Mouse (Mus musculus) midbrain, embryonic 11.5 days (tissue): ENCODE data around the gene Cep72. TPM values are rescaled to one million over a fixed set of nuclear protein-coding genes. Genes with fewer than 3 reads are reported as not detected.
"Not testable (repeated sequence)": the region's sequence is repeated elsewhere in the genome, so short reads cannot be mapped to it uniquely, and the experiment has no call there.

ENCODE experiments used
- ATAC-seq: fragments of 200-750 bp; cut with Nextera tagmentation; 2 replicates; pipeline ENCODE4 v1.8.0; 2017; ENCODE audit warnings: moderate TSS enrichment, moderate library complexity; ENCODE audit not compliant: low FRiP score
- DNase-seq: peaks from one replicate; pipeline ENCODE4 v3.0.0; 2015; ENCODE audit warnings: low spot score; ENCODE audit errors: missing footprints
- H3K27ac ChIP-seq: fragments of 300-500 bp; sonication (generic); 2 replicates; pipeline ENCODE4 v1.5.1; 2014; ENCODE audit warnings: low read depth, low read length
- H3K27me3 ChIP-seq: fragments of 300-500 bp; sonication (generic); 2 replicates; pipeline ENCODE4 v1.6.1; 2014; ENCODE audit warnings: mild to moderate bottlenecking, low read length, moderate library complexity, mixed read lengths; ENCODE audit not compliant: control insufficient read depth, insufficient read depth
- H3K36me3 ChIP-seq: fragments of 300-500 bp; sonication (generic); 2 replicates; pipeline ENCODE4 v1.6.1; 2014; ENCODE audit warnings: mild to moderate bottlenecking, low read length, moderate library complexity, mixed read lengths; ENCODE audit not compliant: control insufficient read depth, insufficient read depth
- H3K4me1 ChIP-seq: fragments of 300-500 bp; sonication (generic); 2 replicates; pipeline ENCODE4 v1.6.1; 2014; ENCODE audit warnings: low read length; ENCODE audit not compliant: control insufficient read depth, insufficient read depth
- H3K4me2 ChIP-seq: fragments of 300-500 bp; sonication (generic); 2 replicates; pipeline ENCODE4 v1.6.1; 2014; ENCODE audit warnings: mild to moderate bottlenecking, moderate library complexity
- H3K4me3 ChIP-seq: fragments of 300-500 bp; sonication (generic); 2 replicates; pipeline ENCODE4 v1.5.1; 2014; ENCODE audit warnings: low read depth, low read length
- H3K9ac ChIP-seq: fragments of 300-500 bp; sonication (generic); 2 replicates; pipeline ENCODE4 v1.6.1; 2014; ENCODE audit warnings: low read length
- H3K9me3 ChIP-seq: fragments of 300-500 bp; sonication (generic); 2 replicates; pipeline ENCODE4 v1.6.1; 2016; ENCODE audit warnings: low read length; ENCODE audit not compliant: control insufficient read depth
- WGBS: fragments of 180-500 bp; shearing (Covaris S2); extraction: QIAGEN DNeasy Blood & Tissue Kit; methylation state at CpG from one replicate; pipeline ENCODE4 v1.1.7; 2014; 5-methylcytosine and 5-hydroxymethylcytosine counted together
- polyA plus RNA-seq: library from polyadenylated mRNA; unstranded; fragments of >200 nt; fragmentation: Nextera tagmentation; extraction: Ambion mirVana; gene quantifications from 2 replicates; pipeline ENCODE4 v1.2.1, GENCODE M21; 2014

Cep72 gene
- polyA plus RNA-seq, 1 experiment from 2014 or later, result 23.5 TPM

GRCm38 (mm10) chr13:74019006-74019405, 43.1 kb downstream of the Cep72 start:
- not testable (repeated sequence) for H3K36me3 ChIP-seq, ATAC-seq, H3K4me3 ChIP-seq, H3K4me2 ChIP-seq, H3K27ac ChIP-seq, H3K4me1 ChIP-seq, H3K27me3 ChIP-seq, DNase-seq, H3K9ac ChIP-seq, H3K9me3 ChIP-seq
- 92% methylated on average over 8 of the region's 8 CpGs for WGBS

- Histone ChIP-seq H3K27ac (no peak overlapping the region), H3K27me3 (no peaks in the 10 kb centered on the region), H3K4me3 (no peak overlapping the region), H3K4me1 (no peaks in the 10 kb centered on the region), H3K9me3 (no peaks in the 10 kb centered on the region), H3K36me3 (no peaks in the 10 kb centered on the region), H3K9ac (no peak overlapping the region), H3K4me2 (no peak overlapping the region)
- 86% methylated on average over 4 of the region's 4 CpGs for WGBS
- ATAC-seq (no peak), DNase-seq (no peak)
Measured at GRCm38 (mm10) chr13:74017426-74017825, 44.7 kb downstream of the Cep72 start.

- Histone ChIP-seq H3K36me3 (no peaks in the 10 kb centered on the region), H3K9me3 (no peaks in the 10 kb centered on the region), H3K27me3 (no peaks in the 10 kb centered on the region), H3K4me3 (no peak overlapping the region), H3K4me2 (no peak overlapping the region), H3K4me1 (no peaks in the 10 kb centered on the region), H3K9ac (no peak overlapping the region), H3K27ac (no peak overlapping the region)
- ATAC-seq, result no peak
- WGBS, result 89% methylated on average over 4 of the region's 4 CpGs
- DNase-seq, result peak; percentile 77
Measured at GRCm38 (mm10) chr13:74015908-74016307, 46.2 kb downstream of the Cep72 start.

DNA sequence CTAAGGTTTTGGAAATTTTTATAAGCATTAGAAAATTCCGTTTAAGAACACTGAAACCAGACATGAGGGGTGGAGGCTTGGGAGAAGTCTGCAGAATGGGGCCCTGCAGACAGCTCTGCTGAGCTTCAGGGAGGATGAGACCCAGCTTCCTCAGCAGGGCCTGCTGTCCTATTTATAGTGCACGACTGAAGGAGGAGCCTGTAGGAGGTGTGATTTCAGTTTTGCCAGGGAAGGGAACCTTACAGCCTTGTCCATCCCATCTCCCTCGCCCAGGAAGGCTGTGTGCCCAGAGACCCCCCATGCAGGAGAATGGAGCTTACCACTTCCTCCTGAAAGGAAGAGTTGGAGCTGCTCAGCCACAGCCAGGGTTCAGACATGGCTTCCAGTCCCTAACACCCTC, 51.4 kb downstream of the Cep72 start:
- no peak overlapping the region for H3K27ac ChIP-seq
- H3K36me3 ChIP-seq, result no peaks in the 10 kb centered on the region
- WGBS, result 15% methylated on average over 3 of the region's 3 CpGs
- DNase-seq (no peak), ATAC-seq (no peak)
- peaks cover 19% of the 10 kb centered on the region; the same call in 1 of the 2 replicates for H3K27me3 ChIP-seq
- no peaks in the 10 kb centered on the region for H3K9me3 ChIP-seq
- H3K4me3 ChIP-seq, result peak overlapping the region; percentile 50; the same call in 1 of the 2 replicates
- peak overlapping the region; percentile 98 for H3K4me2 ChIP-seq
- H3K9ac ChIP-seq, result no peak overlapping the region; the same call in 1 of the 2 replicates
- peaks cover 10% of the 10 kb centered on the region; the same call in 1 of the 2 replicates for H3K4me1 ChIP-seq

GRCm38 (mm10) chr13:74009791-74010614, 52.1 kb downstream of the Cep72 start:
- Histone ChIP-seq H3K9ac (peak overlapping the region; percentile 53), H3K9me3 (no peaks in the 10 kb centered on the region), H3K27me3 (peaks cover 19% of the 10 kb centered on the region; the same call in 1 of the 2 replicates), H3K4me2 (peak overlapping the region; percentile 98), H3K4me1 (peaks cover 10% of the 10 kb centered on the region; the same call in 1 of the 2 replicates), H3K36me3 (no peaks in the 10 kb centered on the region), H3K4me3 (peak overlapping the region; percentile 50), H3K27ac (no peak overlapping the region)
- WGBS, result under 1% methylated on average over 55 of the region's 55 CpGs
- ATAC-seq (peak; percentile 80), DNase-seq (peak; percentile 96)

- H3K4me1 ChIP-seq, result peaks cover 10% of the 10 kb centered on the region; the same call in 1 of the 2 replicates
- peak within 1 kb of the TSS; percentile 53 for H3K9ac ChIP-seq
- H3K36me3 ChIP-seq, result no peaks in the 10 kb centered on the region
- H3K4me2 ChIP-seq, result peak within 1 kb of the TSS; percentile 98
- WGBS, result under 1% methylated on average over 54 of the region's 56 CpGs
- H3K27me3 ChIP-seq, result peaks cover 19% of the 10 kb centered on the region; the same call in 1 of the 2 replicates
- peak; percentile 96 for DNase-seq
- H3K27ac ChIP-seq, result no peak within 1 kb of the TSS
- peak within 1 kb of the TSS; percentile 50 for H3K4me3 ChIP-seq
- ATAC-seq, result peak; percentile 92
- H3K9me3 ChIP-seq, result no peaks in the 10 kb centered on the region
Measured at GRCm38 (mm10) chr13:74008948-74009718, 53.0 kb downstream of the Cep72 start, which contains the start of gene Tppp. Gene Tppp (plus strand): TSS chr13:74009407.

GRCm38 (mm10) chr13:74008216-74008615, 53.9 kb downstream of the Cep72 start:
- WGBS, result 75% methylated on average over 2 of the region's 2 CpGs
- not testable (repeated sequence) for H3K4me2 ChIP-seq, H3K36me3 ChIP-seq, H3K9me3 ChIP-seq, H3K4me3 ChIP-seq, H3K27ac ChIP-seq, H3K9ac ChIP-seq, ATAC-seq
- DNase-seq, result peak; percentile 56
- Histone ChIP-seq H3K4me1 (peaks cover 10% of the 10 kb centered on the region; the same call in 1 of the 2 replicates), H3K27me3 (peaks cover 19% of the 10 kb centered on the region; the same call in 1 of the 2 replicates)

- WGBS, result 85% methylated on average over 4 of the region's 4 CpGs
- H3K27me3 ChIP-seq, result peaks cover 19% of the 10 kb centered on the region; the same call in 1 of the 2 replicates
- not testable (repeated sequence) for H3K27ac ChIP-seq, ATAC-seq, H3K4me2 ChIP-seq, H3K36me3 ChIP-seq, H3K9me3 ChIP-seq, H3K9ac ChIP-seq, H3K4me3 ChIP-seq
- H3K4me1 ChIP-seq, result peaks cover 10% of the 10 kb centered on the region; the same call in 1 of the 2 replicates
- peak; percentile 71 for DNase-seq
Measured at GRCm38 (mm10) chr13:74006881-74007280, 55.2 kb downstream of the Cep72 start.
